Mouse (Mus musculus) mouse trophoblast stem cell (cell line): ENCODE results near the gene Msln.

ENCODE experiments used
- in situ Hi-C, 2 experiments: fragments of 300-500 bp; cut with MseI, MboI; formaldehyde crosslinking; loops; 2 replicates in 1 of 2; 3 replicates in 1 of 2; pipeline ENCODE4 v1.15.1; 2025

Gene Msln

DNA sequence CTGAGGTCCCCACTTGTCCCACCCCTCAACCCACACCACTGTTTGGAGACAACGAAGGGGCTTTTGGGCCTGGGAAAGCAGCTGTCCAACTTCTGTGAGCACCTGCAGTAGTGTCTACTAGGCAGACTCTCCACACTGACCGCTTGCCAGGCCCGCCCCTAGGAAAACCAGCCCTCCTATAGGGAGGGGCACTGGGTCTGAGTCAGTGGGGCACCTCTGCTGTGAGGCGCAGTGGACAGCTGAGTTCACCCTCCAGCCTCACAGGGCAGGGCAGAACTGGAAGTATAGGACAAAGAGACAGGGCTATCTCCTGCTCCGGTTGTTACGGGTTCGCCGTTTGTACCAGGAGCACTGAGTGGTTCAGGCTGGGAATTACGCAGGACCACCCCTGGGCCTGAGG lies at the start of gene Msln:
Gene Msln, minus strand, starts transcription at position 138 of the 400 bp plus-strand sequence.
- in situ Hi-C loops: no loop called here

DNA sequence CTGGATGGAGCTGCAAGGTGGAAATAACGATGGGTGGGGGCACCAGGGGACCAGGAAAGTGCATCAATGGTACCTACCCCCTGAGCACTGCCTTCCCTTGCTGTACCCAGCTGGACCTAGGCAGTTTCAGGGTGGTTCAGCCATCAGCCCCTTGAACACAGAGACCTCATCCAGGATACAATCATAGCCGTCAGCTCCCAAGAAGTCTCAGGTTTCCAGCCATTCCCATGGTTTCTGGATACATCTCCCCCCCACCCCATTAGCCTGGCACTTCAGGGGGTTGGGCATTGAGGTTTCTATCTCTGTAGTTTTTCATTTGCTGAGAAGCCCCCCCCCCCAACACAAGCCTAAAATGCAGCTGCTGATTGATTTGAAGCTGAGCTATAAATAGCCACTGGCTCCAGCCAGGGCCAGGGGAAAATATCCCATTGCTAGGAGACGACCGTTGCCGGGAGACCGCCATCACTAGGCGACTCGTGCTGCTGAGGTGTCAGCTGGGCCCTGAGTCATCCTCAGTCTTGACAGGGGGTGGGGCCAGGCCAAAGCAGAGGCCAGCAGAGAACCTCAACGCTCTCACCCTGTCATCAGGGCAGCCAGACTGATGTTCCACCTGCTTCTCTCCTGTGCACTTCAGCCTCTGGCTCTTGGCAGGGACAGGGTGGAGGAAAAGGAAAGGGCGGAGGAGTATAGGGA lies 48.8 kb upstream of the Msln start:
- in situ Hi-C loops: loop anchor here in 1 of 2 experiments (5.0 kb wide), 2 partner anchors 36 to 71 kb away; no protein-coding TSS in a partner anchor

DNA sequence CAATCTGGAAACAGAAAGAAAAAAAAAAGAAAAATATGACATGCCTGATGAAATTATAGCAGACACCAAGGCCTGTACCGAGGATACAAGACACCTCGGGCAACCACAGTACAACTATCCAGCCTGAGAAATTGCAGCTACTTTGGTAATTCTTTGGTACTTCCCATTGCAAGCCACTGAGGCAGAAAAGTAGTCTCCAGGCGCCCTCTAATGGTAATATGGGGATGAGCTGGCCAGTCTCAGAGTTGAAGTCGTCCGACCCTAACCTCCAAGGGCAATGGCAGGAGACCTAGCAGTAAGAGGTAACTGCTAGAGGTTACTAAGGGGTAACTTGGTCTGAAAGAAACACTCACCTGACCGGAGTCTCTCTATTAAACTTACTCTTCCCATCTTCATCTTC lies 46.9 kb upstream of the Msln start:
- in situ Hi-C loops: loop anchor here in 1 of 2 experiments (5.0 kb wide), 2 partner anchors 34 to 69 kb away; no protein-coding TSS in a partner anchor

- in situ Hi-C loops: no loop called here
Measured at GRCm38 (mm10) chr17:25796951-25797369, 42.8 kb upstream of the Msln start, which contains the start of gene Metrn. Gene Metrn (minus strand): TSS chr17:25797136.

DNA sequence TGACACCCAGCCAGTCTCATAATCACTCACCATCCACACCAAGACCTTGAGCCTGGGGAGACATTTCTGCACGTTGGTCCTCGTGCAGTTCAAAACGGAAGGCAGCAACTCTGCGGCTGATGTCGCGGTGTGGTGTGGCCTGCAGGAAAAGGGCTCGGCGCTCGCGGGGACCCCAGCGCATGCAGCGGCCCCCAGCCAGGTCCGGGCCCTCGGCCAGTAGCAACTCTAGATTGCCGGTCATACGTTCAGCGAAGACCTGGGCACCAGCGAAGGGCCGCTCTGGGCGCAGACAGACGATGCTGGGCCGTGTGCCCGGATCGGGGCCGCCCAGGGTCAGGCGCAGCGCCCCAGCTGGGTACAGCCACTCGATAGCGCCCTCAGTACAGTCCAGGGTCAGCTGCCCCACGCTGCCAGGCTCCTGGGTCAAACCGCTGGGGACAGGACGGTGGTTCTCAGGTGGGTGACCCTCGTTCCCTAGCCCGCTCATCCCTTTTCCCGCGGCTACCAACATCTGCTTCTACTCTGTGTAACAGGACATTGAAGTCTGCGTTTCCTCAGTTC lies 42.1 kb upstream of the Msln start:
- in situ Hi-C loops: no loop called here

- in situ Hi-C loops: no loop called here
Measured at GRCm38 (mm10) chr17:25795609-25796092, 41.5 kb upstream of the Msln start, which contains the start of gene AC134908.4. Gene AC134908.4 (minus strand): TSS chr17:25795659.

DNA sequence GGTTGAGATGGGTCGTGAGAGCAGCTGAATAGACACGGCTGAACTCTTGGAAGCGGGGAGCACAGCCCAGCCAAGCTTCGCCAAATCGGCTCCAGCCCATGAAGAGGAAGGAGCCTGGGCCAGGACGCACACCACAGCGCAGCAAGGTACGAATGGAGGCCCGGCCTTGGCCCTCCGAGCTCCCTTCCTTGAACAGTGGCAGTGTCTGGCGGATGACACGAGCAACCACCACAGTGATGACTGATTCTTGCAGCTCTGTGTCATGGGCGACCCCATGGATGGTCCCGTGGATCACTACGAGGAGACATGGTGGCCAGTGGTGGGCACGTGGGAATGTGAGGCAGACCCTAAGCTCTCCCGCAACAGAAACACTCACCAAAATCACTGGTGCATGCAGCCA lies 40.8 kb upstream of the Msln start:
- in situ Hi-C loops: no loop called here

- in situ Hi-C loops: no loop called here
Measured at GRCm38 (mm10) chr17:25794197-25794596, 40.0 kb upstream of the Msln start.

DNA sequence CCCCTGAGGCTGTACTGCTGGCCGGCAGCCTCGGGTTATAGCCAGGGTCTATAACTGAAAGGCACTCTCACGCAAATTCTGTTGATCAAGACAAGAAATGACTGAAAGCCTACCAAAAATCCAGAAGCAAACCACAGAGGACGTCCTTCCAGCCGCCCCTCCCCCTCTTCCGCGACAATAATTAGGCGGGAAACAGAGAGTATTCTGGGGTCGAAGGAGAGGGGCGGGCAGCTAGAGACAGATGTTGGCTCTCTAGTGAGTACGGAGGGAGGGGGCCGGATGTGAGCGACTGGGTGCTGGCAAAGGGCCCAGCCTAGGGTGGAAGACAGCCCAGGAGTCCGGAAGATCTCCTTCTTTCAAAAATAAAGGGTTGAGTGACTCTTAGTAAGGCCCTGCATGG lies 38.4 kb upstream of the Msln start, which contains the start of gene Fam173a:
Gene Fam173a, minus strand, starts transcription at position 287 of the 400 bp plus-strand sequence.
- in situ Hi-C loops: no loop called here

DNA sequence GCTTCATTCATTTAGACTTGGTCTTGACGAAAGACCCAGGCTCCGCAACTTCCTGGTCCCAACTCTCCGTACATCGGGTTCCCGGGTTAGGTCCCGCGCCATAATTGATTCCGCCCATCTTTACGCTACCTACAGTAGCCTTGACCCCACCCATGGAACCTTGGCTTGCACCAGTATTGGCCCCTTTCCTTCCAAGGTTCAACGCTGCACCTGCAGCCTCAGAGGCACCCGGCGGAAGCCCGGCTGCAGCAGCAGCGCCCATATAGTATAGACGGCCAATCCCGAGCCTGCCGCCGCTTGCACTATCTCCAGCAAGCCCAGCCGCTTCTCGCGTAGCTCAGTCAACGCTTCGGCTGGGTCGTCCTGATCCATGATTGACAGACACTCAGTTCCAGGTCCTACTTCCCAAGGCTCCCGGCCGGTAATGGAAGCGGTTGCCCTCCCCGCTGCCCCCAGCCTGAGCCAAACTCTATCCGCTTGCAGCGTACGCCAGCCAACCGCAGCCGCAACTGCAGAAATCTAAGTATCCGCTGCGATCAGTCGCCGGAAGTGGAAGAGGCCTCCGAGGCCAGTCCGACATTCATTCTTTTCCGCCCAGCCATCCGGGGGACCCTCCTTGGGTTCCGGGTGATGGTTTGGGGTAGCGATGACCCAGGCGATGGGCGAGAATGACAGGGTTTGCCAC lies 37.8 kb upstream of the Msln start:
- in situ Hi-C loops: no loop called here

GRCm38 (mm10) chr17:25791320-25791842 lies 37.2 kb upstream of the Msln start:
- in situ Hi-C loops: no loop called here

DNA sequence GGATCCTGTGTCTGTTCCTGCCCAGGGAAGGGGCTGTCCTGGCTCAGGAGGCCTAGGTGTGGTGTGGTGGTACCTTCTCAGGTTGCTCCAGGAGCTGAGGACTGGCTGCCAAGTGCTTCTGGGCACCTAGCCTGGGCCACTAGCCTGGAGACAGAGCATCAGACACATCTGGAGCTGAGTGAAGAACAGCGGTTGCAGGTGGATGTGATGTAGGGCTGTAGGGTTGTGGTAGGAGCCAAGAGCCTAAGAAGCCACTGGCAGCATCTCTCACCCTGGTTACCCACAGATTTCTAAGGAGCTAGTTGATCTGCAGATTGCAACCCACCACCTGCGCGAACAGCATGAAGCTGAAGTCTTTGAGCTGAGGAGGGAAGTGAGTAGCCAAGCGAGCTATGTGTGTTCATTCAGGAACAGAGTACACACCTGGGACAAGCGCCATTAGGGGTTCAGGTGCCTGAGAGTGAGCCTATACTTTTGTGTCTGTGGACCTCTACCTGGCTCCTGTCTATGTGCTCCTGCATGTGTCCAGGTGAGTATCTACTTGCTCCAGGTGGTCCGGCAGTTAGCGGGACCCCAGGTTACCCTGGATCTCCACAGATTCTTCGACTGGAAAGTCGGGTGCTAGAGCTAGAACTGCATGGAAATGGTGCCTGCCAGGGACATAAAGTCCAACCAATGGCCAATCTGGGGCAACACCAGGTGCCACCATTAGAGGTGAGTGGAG lies 32.8 kb upstream of the Msln start:
- in situ Hi-C loops: no loop called here

DNA sequence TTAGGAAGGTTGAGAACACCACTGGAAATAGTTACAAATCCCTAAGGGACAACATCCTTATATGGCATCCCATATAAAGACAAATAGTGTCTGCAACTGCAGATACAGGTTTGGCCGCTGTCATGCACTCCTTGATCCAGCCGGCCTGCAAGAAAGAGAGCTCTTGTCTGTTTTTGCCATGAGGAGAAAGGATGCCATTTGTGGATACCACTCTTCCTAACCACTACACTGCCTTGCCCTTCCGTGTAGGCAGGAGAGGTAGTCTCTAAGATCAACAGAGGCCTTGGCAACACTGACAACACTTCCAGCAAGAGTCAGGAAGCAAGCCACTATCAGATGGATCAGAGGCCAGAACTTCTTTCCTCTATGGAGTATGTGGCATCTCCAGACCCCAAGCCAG lies 32.1 kb upstream of the Msln start, which contains the start of gene Ccdc78:
Gene Ccdc78, plus strand, starts transcription at position 301 of the 400 bp plus-strand sequence.
- in situ Hi-C loops: no loop called here

GRCm38 (mm10) chr17:25785281-25785745 lies 31.1 kb upstream of the Msln start, which contains the start of gene Haghl:
Gene Haghl (minus strand): TSS chr17:25785673.
- in situ Hi-C loops: no loop called here

DNA sequence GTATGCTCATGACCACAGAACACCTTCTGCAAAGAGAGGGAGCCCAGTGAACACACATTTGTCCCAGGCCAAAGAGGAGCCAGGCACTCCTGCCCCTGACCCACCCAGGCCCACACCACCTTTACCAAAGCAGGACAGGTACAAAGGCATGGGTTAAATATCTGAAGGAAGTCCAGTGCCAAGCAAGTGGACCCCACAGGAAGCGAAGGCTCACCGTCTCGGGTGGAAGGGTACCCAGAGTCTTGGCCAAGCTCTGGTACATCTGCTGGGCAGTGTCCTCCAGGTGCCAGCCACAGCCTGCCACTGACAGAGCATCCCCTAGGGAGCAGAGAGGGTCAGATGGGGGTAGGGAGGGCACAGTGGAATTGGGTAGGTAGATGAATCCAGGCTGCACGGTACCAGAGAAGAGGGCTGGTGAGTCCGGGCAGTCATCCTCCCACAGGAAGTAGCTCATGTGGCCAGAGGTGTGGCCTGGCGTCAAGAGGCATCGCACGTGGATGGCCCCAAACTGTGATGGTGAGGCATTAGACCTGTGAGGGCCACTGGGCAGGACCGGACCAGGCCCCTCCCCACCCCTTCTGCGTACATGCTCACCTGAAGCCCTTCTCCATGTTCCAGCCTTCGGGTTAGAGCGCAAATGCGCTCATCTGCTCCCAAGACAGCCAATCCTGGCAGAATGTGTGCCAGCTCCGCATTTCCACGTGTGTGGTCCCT lies 29.8 kb upstream of the Msln start:
- in situ Hi-C loops: no loop called here

GRCm38 (mm10) chr17:25783086-25783485 lies 28.9 kb upstream of the Msln start:
- in situ Hi-C loops: no loop called here

DNA sequence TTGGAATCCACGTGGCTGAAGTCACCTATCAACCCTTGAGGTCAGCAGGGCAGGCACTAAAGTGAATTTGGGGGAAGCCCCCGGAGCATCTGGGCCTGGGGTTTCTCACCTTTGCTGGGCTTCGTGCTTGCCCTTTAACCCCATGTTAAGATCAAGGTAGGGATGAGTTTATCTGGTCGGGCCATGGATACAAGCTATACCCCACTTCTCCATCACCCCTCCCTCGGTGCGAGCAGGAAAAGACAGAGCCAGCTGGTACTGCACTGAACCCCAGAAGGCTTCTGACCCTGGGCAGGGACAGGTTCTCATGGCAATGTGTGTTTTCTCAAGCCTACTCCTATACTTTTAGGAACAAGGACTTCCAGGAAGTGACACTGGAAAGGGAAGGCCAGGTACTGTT lies 27.2 kb upstream of the Msln start:
- in situ Hi-C loops: no loop called here

GRCm38 (mm10) chr17:25777948-25778347 lies 23.8 kb upstream of the Msln start:
- in situ Hi-C loops: no loop called here

DNA sequence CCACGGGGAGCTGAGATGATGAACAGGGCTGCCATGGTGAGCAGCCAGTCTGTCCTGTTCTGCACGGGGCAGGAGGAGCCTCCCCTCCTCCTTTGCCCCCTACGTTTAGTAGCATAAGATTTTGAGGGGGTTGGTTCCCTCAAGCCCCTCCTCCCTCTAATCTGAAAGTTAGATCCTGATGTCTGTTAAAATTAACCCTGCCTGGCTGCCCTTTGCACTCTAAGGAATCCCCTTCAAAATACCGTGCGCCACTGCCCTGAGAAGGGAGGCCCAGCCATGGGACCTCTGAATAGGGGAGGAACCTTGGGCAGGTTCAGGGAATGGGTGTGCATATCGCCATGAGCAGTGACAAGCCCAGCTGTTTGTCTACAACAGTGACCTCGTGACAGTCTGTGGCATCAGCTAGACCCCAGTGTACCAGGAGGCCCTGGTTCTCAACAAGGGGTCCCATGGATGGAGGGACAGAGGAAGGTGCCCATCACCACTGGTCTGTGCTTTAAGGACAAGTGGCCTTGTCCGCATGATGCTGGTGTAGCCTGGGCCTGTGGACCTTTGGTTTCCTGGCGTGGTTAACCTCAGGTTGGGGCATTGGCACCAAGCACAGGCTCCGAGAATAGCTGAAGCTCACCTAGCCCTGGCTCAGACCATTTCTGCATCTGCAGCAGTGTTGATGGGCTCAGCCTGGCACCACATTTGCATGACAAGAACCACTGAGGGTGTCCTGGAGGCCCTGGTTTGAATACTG lies 21.3 kb upstream of the Msln start:
- in situ Hi-C loops: no loop called here
